Comparison of ENCODE assay signal across 17 mouse cellular contexts in genomic region chr2:55088034-55088433, GRCm38 (mm10).
"Had no signal": no experiment of that assay in that cellular context is flagged by ENCODE, and none has a peak within 500 bp of the region (broad histone marks: within the 10 kb centered on the region; RNA-seq: fewer than 3 reads in every experiment).

No protein-coding gene starts in this region.

- DNase-seq: forebrain, postnatal 0 days; gastrocnemius, postnatal 14 days; gastrocnemius, postnatal 36 days; heart, adult 18-20 months; heart, postnatal 10 days; heart, postnatal 36 days; kidney, adult 11 months; kidney, adult 2 months; kidney, adult 9 months; kidney, postnatal 14 days; kidney, postnatal 36 days; layer of hippocampus, adult 9-11 months; layer of hippocampus, postnatal 36 days; left cerebral cortex, postnatal 4 days had no signal

- ATAC-seq: forebrain, postnatal 0 days; hindbrain, postnatal 0 days; intestine, embryonic 16.5 days; liver, embryonic 12.5 days had no signal
